Mouse (Mus musculus) heart, postnatal 0 days (tissue): ENCODE results near the gene Zranb3. TPM values are rescaled to one million over a fixed set of nuclear protein-coding genes. Genes with fewer than 3 reads are reported as not detected.

Experiments
- ATAC-seq: fragments of 200-750 bp; cut with Nextera tagmentation; 2 replicates; pipeline ENCODE4 v1.8.0; 2017; ENCODE audit warnings: low read depth, moderate number of reproducible peaks, moderate library complexity; ENCODE audit not compliant: insufficient read depth
- DNase-seq: peaks from one replicate; pipeline ENCODE4 v3.0.0-alpha.2; 2016; ENCODE audit warnings: low spot score
- H3K27ac ChIP-seq: fragments of 300-500 bp; sonication (generic); 2 replicates; pipeline ENCODE4 v1.5.1; 2014; ENCODE audit warnings: low read depth, mild to moderate bottlenecking
- H3K27me3 ChIP-seq: fragments of 300-500 bp; sonication (generic); 2 replicates; pipeline ENCODE4 v1.6.1; 2014; ENCODE audit warnings: low read length, mixed read lengths; ENCODE audit not compliant: control insufficient read depth, insufficient read depth
- H3K36me3 ChIP-seq: fragments of 300-500 bp; sonication (generic); replicated peaks from 2 replicates; pipeline ENCODE4 v1.6.1; 2014; ENCODE audit warnings: low read length, mixed read lengths; ENCODE audit not compliant: control insufficient read depth, insufficient read depth
- H3K4me1 ChIP-seq: fragments of 300-500 bp; sonication (generic); 2 replicates; pipeline ENCODE4 v1.6.1; 2014; ENCODE audit warnings: antibody characterized with exemption; ENCODE audit not compliant: control insufficient read depth, insufficient read depth
- H3K4me2 ChIP-seq: fragments of 300-500 bp; sonication (generic); 2 replicates; pipeline ENCODE4 v1.6.1; 2014; ENCODE audit warnings: low read depth, mild to moderate bottlenecking, low read length, moderate library complexity
- H3K4me3 ChIP-seq: fragments of 300-500 bp; sonication (generic); 2 replicates; pipeline ENCODE4 v1.5.1; 2014; ENCODE audit warnings: low read depth, low read length
- H3K9ac ChIP-seq: fragments of 300-500 bp; sonication (generic); replicated peaks from 2 replicates; pipeline ENCODE4 v1.6.1; 2014; ENCODE audit warnings: low read depth, low read length, mixed read lengths
- H3K9me3 ChIP-seq: fragments of 300-500 bp; sonication (generic); replicated peaks from 2 replicates; pipeline ENCODE4 v1.6.1; 2016; ENCODE audit warnings: low read length; ENCODE audit not compliant: control insufficient read depth
- CTCF ChIP-seq: IDR thresholded peaks from 2 replicates; pipeline ENCODE4 v1.5.1; 2016; ENCODE audit warnings: antibody characterized with exemption, control low read depth, low read depth
- EP300 ChIP-seq: IDR thresholded peaks from 2 replicates; pipeline ENCODE4 v1.6.1; 2016; ENCODE audit warnings: antibody characterized with exemption, low read depth
- WGBS: fragments of 180-500 bp; shearing (Covaris S2); extraction: QIAGEN DNeasy Blood & Tissue Kit; methylation state at CpG from one replicate; pipeline ENCODE4 v1.1.7; 2014; 5-methylcytosine and 5-hydroxymethylcytosine counted together
- polyA plus RNA-seq: library from polyadenylated mRNA; unstranded; fragments of >200 nt; fragmentation: Nextera tagmentation; extraction: Ambion mirVana; gene quantifications from 2 replicates; pipeline ENCODE4 v1.2.1, GENCODE M21; 2015
- total RNA-seq: library from RNA; depleted of rRNA; stranded (reverse); fragments of >200 nt; gene quantifications from 2 replicates; pipeline ENCODE4 v1.2.3, GENCODE M21; 2014; ENCODE audit warnings: low replicate concordance

Zranb3 gene
- total and polyA plus RNA-seq, 2 experiments from 2014 or later: 1.9 to 2.1 TPM

GRCm38 (mm10) chr1:128103520-128104088 is 757 bp upstream of the Zranb3 start:
- whole genome bisulfite sequencing: 2% methylated on average over 41 of the region's 47 CpGs
- Histone ChIP-seq H3K4me2 (peak overlapping the region; percentile 94), H3K36me3 (no peaks in the 10 kb centered on the region), H3K27me3 (no peaks in the 10 kb centered on the region), H3K9me3 (no peaks in the 10 kb centered on the region), H3K27ac (peak overlapping the region; percentile 97), H3K9ac (peak overlapping the region; percentile 87), H3K4me3 (peak overlapping the region; percentile 97), H3K4me1 (peaks cover 12% of the 10 kb centered on the region)
- TF ChIP-seq EP300 (no peak), CTCF (peak; percentile 6; the same call in 1 of the 2 replicates)
- ATAC-seq (peak; percentile 32), DNase-seq (peak; percentile 27)

GRCm38 (mm10) chr1:128102251-128102640 is 601 bp downstream of the Zranb3 start:
- peak overlapping the region; percentile 62 for H3K4me2 ChIP-seq
- DNase-seq (peak; percentile 90), ATAC-seq (peak; percentile 6; the same call in 1 of the 2 replicates)
- TF ChIP-seq EP300 (no peak; the same call in 1 of the 2 replicates), CTCF (no peak)
- peak overlapping the region; percentile 97 for H3K4me3 ChIP-seq
- 0 out of 2 replicates have a peak overlapping the region, but pooled peaks have one; percentile 17 for H3K9ac ChIP-seq
- no peaks in the 10 kb centered on the region for H3K27me3 ChIP-seq
- under 1% methylated on average over 15 of the region's 15 CpGs for WGBS
- peak overlapping the region; percentile 78 for H3K27ac ChIP-seq
- H3K36me3 ChIP-seq: no peaks in the 10 kb centered on the region
- no peaks in the 10 kb centered on the region for H3K9me3 ChIP-seq
- H3K4me1 ChIP-seq: peaks cover 12% of the 10 kb centered on the region

DNA sequence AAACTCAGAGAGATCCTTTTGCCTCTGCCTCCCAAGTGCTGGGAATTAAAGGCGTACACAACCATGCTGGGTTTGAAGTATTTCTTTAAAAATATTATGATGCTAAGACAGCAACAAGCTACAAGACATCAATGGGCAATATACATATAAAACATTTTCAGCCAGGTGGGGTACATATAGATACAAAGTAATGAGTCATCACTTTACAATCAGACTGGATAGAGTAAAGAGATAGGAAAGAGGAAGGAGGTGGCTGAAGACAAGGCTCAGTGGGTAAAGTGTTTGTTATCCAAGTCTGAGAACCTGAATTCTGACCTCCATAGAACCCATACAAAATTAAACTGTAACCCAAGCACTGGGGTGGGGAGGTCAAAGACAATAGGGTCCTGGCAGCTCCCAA is 4.5 kb downstream of the Zranb3 start:
- Histone ChIP-seq H3K4me3 (no peak overlapping the region), H3K4me2 (no peak overlapping the region), H3K36me3 (no peaks in the 10 kb centered on the region), H3K4me1 (no peaks in the 10 kb centered on the region), H3K9me3 (no peaks in the 10 kb centered on the region), H3K9ac (no peak overlapping the region), H3K27me3 (no peaks in the 10 kb centered on the region), H3K27ac (no peak overlapping the region)
- 88% methylated on average over 1 of the region's 1 CpGs for WGBS
- DNase-seq (no peak), ATAC-seq (no peak)
- TF ChIP-seq CTCF (no peak), EP300 (no peak)

DNA sequence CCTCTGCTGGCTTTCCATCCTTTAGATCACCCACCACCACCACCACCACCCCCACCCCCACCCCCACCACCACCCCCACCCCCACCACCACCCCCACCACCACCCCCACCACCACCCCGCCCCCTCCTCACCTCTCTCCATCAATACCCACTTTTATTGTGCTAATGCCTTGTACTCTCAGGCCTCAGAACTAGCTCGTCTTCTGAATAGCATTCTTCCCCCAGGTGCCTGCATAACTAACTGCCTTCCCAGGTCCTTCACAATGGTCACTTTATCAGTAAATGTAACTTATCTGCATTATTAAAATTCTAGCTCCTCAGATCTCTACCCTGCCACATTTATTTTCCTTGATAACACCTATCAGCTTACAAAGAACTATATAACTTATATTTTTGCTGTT is 8.2 kb downstream of the Zranb3 start:
- Histone ChIP-seq H3K4me3 (no peak overlapping the region), H3K9ac (no peak overlapping the region), H3K27ac (no peak overlapping the region), H3K36me3 (peaks cover 5% of the 10 kb centered on the region; the same call in 1 of the 2 replicates), H3K4me1 (no peaks in the 10 kb centered on the region), H3K4me2 (no peak overlapping the region), H3K27me3 (no peaks in the 10 kb centered on the region), H3K9me3 (no peaks in the 10 kb centered on the region)
- ATAC-seq (no peak), DNase-seq (no peak)
- WGBS: 84% methylated on average over 2 of the region's 2 CpGs
- no peak for TF ChIP-seq CTCF
- TF ChIP-seq EP300: no peak

GRCm38 (mm10) chr1:128082800-128083199 is 20.0 kb downstream of the Zranb3 start:
- TF ChIP-seq EP300 (no peak), CTCF (no peak)
- Histone ChIP-seq H3K36me3 (no peaks in the 10 kb centered on the region), H3K4me1 (peaks cover 17% of the 10 kb centered on the region; the same call in 1 of the 2 replicates), H3K4me2 (no peak overlapping the region), H3K27ac (peak overlapping the region; percentile 25; the same call in 1 of the 2 replicates), H3K9ac (no peak overlapping the region), H3K9me3 (no peaks in the 10 kb centered on the region), H3K4me3 (no peak overlapping the region), H3K27me3 (no peaks in the 10 kb centered on the region)
- ATAC-seq: peak; percentile 40; the same call in 1 of the 2 replicates
- 62% methylated on average over 7 of the region's 7 CpGs for WGBS
- no peak for DNase-seq

DNA sequence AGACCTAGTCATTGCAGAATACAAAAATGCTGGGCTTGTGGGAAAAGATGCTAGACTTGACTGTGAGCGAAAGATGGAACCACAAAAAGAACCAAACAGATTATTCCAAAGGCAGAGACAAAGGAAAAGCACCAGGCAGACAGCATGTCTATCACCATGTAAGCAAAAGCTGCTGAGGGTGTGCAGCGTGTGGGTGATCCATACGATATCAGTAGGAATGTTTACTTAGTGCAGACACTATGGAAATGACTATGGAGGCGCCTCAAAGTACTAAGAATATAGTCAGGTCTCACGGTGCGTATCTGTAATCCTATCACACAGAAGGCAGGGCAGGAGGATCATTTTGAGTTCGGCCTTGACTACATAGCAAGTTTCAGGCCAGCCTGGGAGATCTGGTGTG is 21.0 kb downstream of the Zranb3 start:
- H3K9me3 ChIP-seq: no peaks in the 10 kb centered on the region
- H3K9ac ChIP-seq: no peak overlapping the region
- WGBS: 76% methylated on average over 7 of the region's 7 CpGs
- no peaks in the 10 kb centered on the region for H3K36me3 ChIP-seq
- H3K27ac ChIP-seq: peak overlapping the region; percentile 67
- H3K27me3 ChIP-seq: no peaks in the 10 kb centered on the region
- no peak for TF ChIP-seq EP300
- TF ChIP-seq CTCF: no peak
- H3K4me2 ChIP-seq: no peak overlapping the region
- no peak for DNase-seq
- H3K4me1 ChIP-seq: peaks cover 17% of the 10 kb centered on the region; the same call in 1 of the 2 replicates
- no peak overlapping the region for H3K4me3 ChIP-seq
- ATAC-seq: no peak
